Mouse (Mus musculus): ENCODE results near the gene Cox6b1. TPM values are rescaled to one million over a fixed set of nuclear protein-coding genes. Genes with fewer than 3 reads are reported as not detected.

The Cox6b1 gene
- polyA plus RNA-seq, 1 experiment from 2014 or later, result 1,014 TPM

DNA sequence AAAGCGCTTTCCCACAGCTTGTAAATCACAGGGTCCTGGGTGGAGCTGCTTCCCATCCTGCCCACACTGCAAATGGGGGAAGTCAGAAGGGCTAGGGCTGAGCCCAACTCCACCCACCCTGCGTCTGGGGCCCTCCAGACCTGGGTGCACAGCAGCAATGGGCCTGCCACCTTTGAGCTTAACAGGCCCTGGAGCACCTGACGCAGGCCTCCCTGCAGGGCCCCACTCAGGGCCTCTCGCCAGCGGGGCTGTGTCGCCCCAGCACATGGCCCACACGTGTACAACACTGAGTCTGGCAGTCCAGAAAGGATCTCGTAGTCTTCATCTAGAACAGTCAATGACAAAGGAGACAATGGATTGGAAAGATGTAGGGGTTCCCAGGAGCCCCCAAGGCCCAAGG, 46.0 kb downstream of the Cox6b1 start:
- peaks cover 94% of the 10 kb centered on the region for H3K36me3 ChIP-seq
- 91% methylated on average over 8 of the region's 8 CpGs for WGBS
- no peaks in the 10 kb centered on the region for H3K9me3 ChIP-seq
- H3K4me1 ChIP-seq, result no peaks in the 10 kb centered on the region
- no peak overlapping the region for H3K4me2 ChIP-seq
- ATAC-seq (ENCODE audit: insufficient read depth, low FRiP score, low read depth), result no peak
- no peak overlapping the region for H3K9ac ChIP-seq
- H3K4me3 ChIP-seq (replicated peaks), result no peak overlapping the region
- H3K27me3 ChIP-seq (replicated peaks), result no peaks in the 10 kb centered on the region
- no peak overlapping the region for H3K27ac ChIP-seq

DNA sequence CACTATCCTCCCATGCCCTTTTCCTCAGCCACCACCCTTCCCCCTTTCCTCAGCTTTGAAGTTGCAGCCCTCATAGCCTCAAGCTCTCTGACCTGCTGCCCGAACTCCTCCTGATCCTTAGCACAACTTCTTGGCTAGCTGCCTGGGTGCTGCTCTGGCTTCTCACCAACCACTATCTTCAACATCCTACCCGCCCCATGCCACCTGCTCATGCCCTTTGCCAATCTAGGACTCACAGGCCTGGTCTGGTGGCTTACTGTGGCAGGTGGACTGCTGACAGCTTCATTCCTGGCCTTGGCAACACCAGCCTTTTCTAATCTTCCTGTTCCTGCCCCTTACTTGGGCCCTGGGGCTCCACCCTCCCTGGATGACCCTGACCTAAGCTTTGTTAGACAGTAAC, 53.0 kb downstream of the Cox6b1 start:
- Histone ChIP-seq H3K9ac (no peak overlapping the region), H3K4me1 (no peaks in the 10 kb centered on the region), H3K4me2 (no peak overlapping the region), H3K4me3 (replicated peaks) (no peak overlapping the region), H3K27ac (no peak overlapping the region), H3K9me3 (no peaks in the 10 kb centered on the region), H3K36me3 (peaks cover 88% of the 10 kb centered on the region), H3K27me3 (replicated peaks) (no peaks in the 10 kb centered on the region)
- no peak for ATAC-seq (ENCODE audit: insufficient read depth, low FRiP score, low read depth)
- WGBS, result 77% methylated on average over 2 of the region's 2 CpGs

DNA sequence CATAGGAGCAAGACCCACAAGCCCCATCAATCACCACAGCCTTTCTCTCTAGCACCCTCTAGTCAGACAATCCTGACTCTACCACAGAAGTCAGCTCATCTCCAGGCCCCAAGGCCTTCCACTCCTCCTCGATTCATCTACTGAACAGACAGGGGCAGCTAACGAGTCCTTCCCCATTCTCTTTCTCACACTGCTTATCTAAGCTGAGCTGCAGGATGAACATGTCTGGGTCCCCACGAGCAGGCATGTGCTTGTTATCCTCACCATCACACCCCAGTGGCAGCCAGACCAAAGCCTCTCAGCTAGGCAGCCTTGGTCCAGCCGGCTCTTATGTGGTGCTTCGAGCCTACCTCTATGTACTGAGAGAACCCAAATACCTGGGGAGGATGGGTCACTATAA, 53.6 kb downstream of the Cox6b1 start:
- 79% methylated on average over 5 of the region's 5 CpGs for WGBS
- Histone ChIP-seq H3K4me3 (replicated peaks) (no peak overlapping the region), H3K9me3 (no peaks in the 10 kb centered on the region), H3K36me3 (peaks cover 82% of the 10 kb centered on the region), H3K4me2 (no peak overlapping the region), H3K27ac (no peak overlapping the region), H3K27me3 (replicated peaks) (no peaks in the 10 kb centered on the region), H3K4me1 (no peaks in the 10 kb centered on the region), H3K9ac (no peak overlapping the region)
- no peak for ATAC-seq (ENCODE audit: insufficient read depth, low FRiP score, low read depth)

DNA sequence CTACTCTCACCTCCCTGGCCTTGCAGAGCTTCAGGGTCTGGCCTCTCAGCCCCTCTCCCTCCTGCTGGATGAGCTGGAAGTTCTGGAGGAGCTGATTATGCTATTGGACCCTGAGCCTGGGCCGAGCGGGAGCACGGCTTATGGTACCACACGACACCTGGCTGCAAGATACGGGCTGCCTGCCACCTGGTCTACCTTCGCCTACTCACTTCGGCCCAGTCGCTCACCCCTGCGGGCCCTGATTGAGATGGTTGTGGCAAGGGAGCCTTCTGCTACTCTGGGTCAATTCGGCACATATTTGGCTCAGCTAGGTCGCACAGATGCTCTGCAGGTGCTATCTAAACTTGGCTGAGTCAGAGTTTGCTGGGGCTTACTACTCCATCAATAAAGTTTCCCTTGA, 58.4 kb downstream of the Cox6b1 start:
- Histone ChIP-seq H3K9ac (no peak overlapping the region), H3K36me3 (peaks cover 43% of the 10 kb centered on the region), H3K27ac (no peak overlapping the region), H3K4me1 (peaks cover 6% of the 10 kb centered on the region; the same call in 1 of the 2 replicates), H3K4me3 (replicated peaks) (no peak overlapping the region), H3K27me3 (replicated peaks) (no peaks in the 10 kb centered on the region), H3K4me2 (no peak overlapping the region), H3K9me3 (no peaks in the 10 kb centered on the region)
- no peak for ATAC-seq (ENCODE audit: insufficient read depth, low FRiP score, low read depth)
- WGBS, result 93% methylated on average over 11 of the region's 11 CpGs

Small RNA genes within 50 kb of the gene (microRNA-seq; reads per million reads assigned to microRNA genes)
- gene Mir3569, result not detected

Other genes starting within 250 kb of the Cox6b1 start
- gene Tyrobp, start 212.4 kb downstream of the Cox6b1 start, polyA plus RNA-seq (2015; fragmentation: Nextera tagmentation; extraction: Ambion mirVana), result 71.6 and 84.5 TPM in 2 replicates
- 1.4 and 2.0 TPM in 2 replicates for gene Hcst, start 206.3 kb downstream of the Cox6b1 start, polyA plus RNA-seq (2015; fragmentation: Nextera tagmentation; extraction: Ambion mirVana)
- gene Nfkbid, start 204.4 kb downstream of the Cox6b1 start, polyA plus RNA-seq (2015; fragmentation: Nextera tagmentation; extraction: Ambion mirVana), result 2.5 and 2.6 TPM in 2 replicates
- 38.6 and 46.5 TPM in 2 replicates for gene Aplp1, start 180.6 kb downstream of the Cox6b1 start, polyA plus RNA-seq (2015; fragmentation: Nextera tagmentation; extraction: Ambion mirVana)
- gene Kirrel2, start 168.5 kb downstream of the Cox6b1 start, polyA plus RNA-seq (2015; fragmentation: Nextera tagmentation; extraction: Ambion mirVana), result 4.7 and 6.0 TPM in 2 replicates
- gene Nphs1, start 167.8 kb downstream of the Cox6b1 start, polyA plus RNA-seq (2015; fragmentation: Nextera tagmentation; extraction: Ambion mirVana), result 3.7 and 5.7 TPM in 2 replicates
- gene Prodh2, start 132.5 kb downstream of the Cox6b1 start, polyA plus RNA-seq (2015; fragmentation: Nextera tagmentation; extraction: Ambion mirVana), result 3.8 and 5.0 TPM in 2 replicates
- gene Arhgap33, start 91.1 kb downstream of the Cox6b1 start, polyA plus RNA-seq (2015; fragmentation: Nextera tagmentation; extraction: Ambion mirVana), result 7.3 and 8.7 TPM in 2 replicates
- 49.6 and 51.0 TPM in 2 replicates for gene Hspb6, start 74.0 kb downstream of the Cox6b1 start, polyA plus RNA-seq (2015; fragmentation: Nextera tagmentation; extraction: Ambion mirVana)
- gene Proser3, start 73.9 kb downstream of the Cox6b1 start, polyA plus RNA-seq (2015; fragmentation: Nextera tagmentation; extraction: Ambion mirVana), result 11.1 and 13.5 TPM in 2 replicates
- 55.0 and 66.3 TPM in 2 replicates for gene Lin37, start 66.3 kb downstream of the Cox6b1 start, polyA plus RNA-seq (2015; fragmentation: Nextera tagmentation; extraction: Ambion mirVana)
- 82.5 and 85.7 TPM in 2 replicates for gene U2af1l4, start 62.9 kb downstream of the Cox6b1 start, polyA plus RNA-seq (2015; fragmentation: Nextera tagmentation; extraction: Ambion mirVana)
- gene Gm49396, start 62.8 kb downstream of the Cox6b1 start, polyA plus RNA-seq (2015; fragmentation: Nextera tagmentation; extraction: Ambion mirVana), result 11.1 and 11.5 TPM in 2 replicates
- 135 and 138 TPM in 2 replicates for gene Psenen, start 62.5 kb downstream of the Cox6b1 start, polyA plus RNA-seq (2015; fragmentation: Nextera tagmentation; extraction: Ambion mirVana)
- gene Igflr1, start 60.7 kb downstream of the Cox6b1 start, polyA plus RNA-seq (2015; fragmentation: Nextera tagmentation; extraction: Ambion mirVana), result 2.2 and 3.5 TPM in 2 replicates
- 7.6 and 8.4 TPM in 2 replicates for gene Kmt2b, start 37.4 kb downstream of the Cox6b1 start, polyA plus RNA-seq (2015; fragmentation: Nextera tagmentation; extraction: Ambion mirVana)
- 0.81 and 0.90 TPM in 2 replicates for gene Zbtb32, start 27.2 kb downstream of the Cox6b1 start, polyA plus RNA-seq (2015; fragmentation: Nextera tagmentation; extraction: Ambion mirVana)
- 6.8 and 7.4 TPM in 2 replicates for gene Upk1a, start 13.3 kb downstream of the Cox6b1 start, polyA plus RNA-seq (2015; fragmentation: Nextera tagmentation; extraction: Ambion mirVana)
- not detected in 2 replicates for gene Etv2, start 9.7 kb upstream of the Cox6b1 start, polyA plus RNA-seq (2015; fragmentation: Nextera tagmentation; extraction: Ambion mirVana)
- gene Rbm42, start 24.2 kb upstream of the Cox6b1 start, polyA plus RNA-seq (2015; fragmentation: Nextera tagmentation; extraction: Ambion mirVana), result 110 and 111 TPM in 2 replicates
- gene Haus5, start 38.8 kb upstream of the Cox6b1 start, polyA plus RNA-seq (2015; fragmentation: Nextera tagmentation; extraction: Ambion mirVana), result 39.1 and 47.7 TPM in 2 replicates
- not detected in 2 replicates for gene Pmis2, start 45.5 kb upstream of the Cox6b1 start, polyA plus RNA-seq (2015; fragmentation: Nextera tagmentation; extraction: Ambion mirVana)
- 4.2 and 6.6 TPM in 2 replicates for gene 2200002J24Rik, start 72.8 kb upstream of the Cox6b1 start, polyA plus RNA-seq (2015; fragmentation: Nextera tagmentation; extraction: Ambion mirVana)
- 4.9 and 9.2 TPM in 2 replicates for gene Atp4a, start 86.1 kb upstream of the Cox6b1 start, polyA plus RNA-seq (2015; fragmentation: Nextera tagmentation; extraction: Ambion mirVana)
- 227 and 239 TPM in 2 replicates for gene Tmem147, start 103.4 kb upstream of the Cox6b1 start, polyA plus RNA-seq (2015; fragmentation: Nextera tagmentation; extraction: Ambion mirVana)
- 0.50 and 0.73 TPM in 2 replicates for gene Gapdhs, start 117.5 kb upstream of the Cox6b1 start, polyA plus RNA-seq (2015; fragmentation: Nextera tagmentation; extraction: Ambion mirVana)
- 8.4 and 17.9 TPM in 2 replicates for gene Sbsn, start 125.3 kb upstream of the Cox6b1 start, polyA plus RNA-seq (2015; fragmentation: Nextera tagmentation; extraction: Ambion mirVana)
- gene Dmkn, start 137.6 kb upstream of the Cox6b1 start, polyA plus RNA-seq (2015; fragmentation: Nextera tagmentation; extraction: Ambion mirVana), result 70.8 and 142 TPM in 2 replicates
- gene Krtdap, start 161.7 kb upstream of the Cox6b1 start, polyA plus RNA-seq (2015; fragmentation: Nextera tagmentation; extraction: Ambion mirVana), result 96.1 and 227 TPM in 2 replicates
- gene Ffar2, start 197.6 kb upstream of the Cox6b1 start, polyA plus RNA-seq (2015; fragmentation: Nextera tagmentation; extraction: Ambion mirVana), result 14.9 and 26.5 TPM in 2 replicates
- 0.31 and 0.41 TPM in 2 replicates for gene Ffar3, start 230.0 kb upstream of the Cox6b1 start, polyA plus RNA-seq (2015; fragmentation: Nextera tagmentation; extraction: Ambion mirVana)
- gene Ffar1, start 235.4 kb upstream of the Cox6b1 start, polyA plus RNA-seq (2015; fragmentation: Nextera tagmentation; extraction: Ambion mirVana), result 0.26 and 0.30 TPM in 2 replicates

All from stomach, embryonic 15.5 days (tissue).